ENCODE assay signal across 1 mouse cellular context in genomic region chr6:88778047-88778688, GRCm38 (mm10).
A peak's percentile ranks its signal among the peaks of the same experiment; 100 is the strongest.
TF ChIP-seq lines count a peak whose summit lies in the region.

No protein-coding gene starts in this region.

TF ChIP-seq in CH12.LX, 34 proteins besides CTCF, POLR2A, EP300 and RAD21 (continued from another document):
- TF ChIP-seq TCF12 (IDR thresholded peaks at IDR 0.05; ENCODE audit: low read depth, low read length) (no peak), POLR2AphosphoS2 (IDR thresholded peaks at IDR 0.05; ENCODE audit: low read depth, low read length) (no peak; the same call in 1 of the 2 replicates), JUN (IDR thresholded peaks at IDR 0.05; ENCODE audit: insufficient read depth, low read depth, low read length) (no peak), ELF1 (IDR thresholded peaks at IDR 0.05; ENCODE audit: low read depth, low read length) (no peak), MAZ (IDR thresholded peaks at IDR 0.05; ENCODE audit: low read depth, low read length) (no peak), MXI1 (IDR thresholded peaks at IDR 0.05; ENCODE audit: low read depth, low read length) (no peak), RCOR1 (conservative IDR thresholded peaks at IDR 0.05; ENCODE audit: low read depth, low read length) (no peak), MAFK (IDR thresholded peaks at IDR 0.05; ENCODE audit: insufficient replicate concordance, low read length) (no peak), TBP (conservative IDR thresholded peaks at IDR 0.05; ENCODE audit: low read depth, low read length) (0 out of 2 replicates have a peak, but pooled peaks have one; percentile 18), ZMIZ1 (IDR thresholded peaks at IDR 0.05; ENCODE audit: low read depth, low read length) (no peak), USF1 (IDR thresholded peaks at IDR 0.05; ENCODE audit: low read depth, low read length) (no peak), NELFE (IDR thresholded peaks at IDR 0.05; ENCODE audit: low read depth, low read length) (no peak), ZC3H11A (IDR thresholded peaks at IDR 0.05; ENCODE audit: low read depth, low read length) (no peak), PAX5 (IDR thresholded peaks at IDR 0.05; ENCODE audit: low read length) (no peak), ETS1 (conservative IDR thresholded peaks at IDR 0.05; ENCODE audit: low read depth, low read length) (peak; percentile 34), ZKSCAN1 (IDR thresholded peaks at IDR 0.05; ENCODE audit: borderline replicate concordance, low read depth, low read length) (no peak), CHD1 (IDR thresholded peaks at IDR 0.05; ENCODE audit: low read depth, low read length) (no peak)
TF ChIP-seq in CH12.LX: peak in this region for 9.
